Mouse (Mus musculus) forebrain, embryonic 11.5 days (tissue): ENCODE data around the gene Ptges3. TPM values are rescaled to one million over a fixed set of nuclear protein-coding genes. Genes with fewer than 3 reads are reported as not detected.
"Not testable (repeated sequence)": the region's sequence is repeated elsewhere in the genome, so short reads cannot be mapped to it uniquely, and the experiment has no call there.

Source experiments
- ATAC-seq: fragments of 200-750 bp; cut with Nextera tagmentation; replicated peaks from 2 replicates; pipeline ENCODE4 v1.8.0; 2017; ENCODE audit warnings: moderate TSS enrichment; ENCODE audit not compliant: low FRiP score
- DNase-seq: peaks from one replicate; pipeline ENCODE4 v3.0.0-alpha.2; 2017; ENCODE audit warnings: low spot score
- H3K27ac ChIP-seq: fragments of 300-500 bp; sonication (generic); 2 replicates; pipeline ENCODE4 v1.5.1; 2014; ENCODE audit warnings: low read depth, low read length
- H3K27me3 ChIP-seq: fragments of 300-500 bp; sonication (generic); 2 replicates; pipeline ENCODE4 v1.6.1; 2014; ENCODE audit warnings: mild to moderate bottlenecking, low read length, mixed read lengths; ENCODE audit not compliant: control insufficient read depth, insufficient read depth
- H3K36me3 ChIP-seq: fragments of 300-500 bp; sonication (generic); 2 replicates; pipeline ENCODE4 v1.6.1; 2014; ENCODE audit warnings: mild to moderate bottlenecking, low read length, moderate library complexity, mixed read lengths; ENCODE audit not compliant: control insufficient read depth, insufficient read depth
- H3K4me1 ChIP-seq: fragments of 300-500 bp; sonication (generic); replicated peaks from 2 replicates; pipeline ENCODE4 v1.6.1; 2014; ENCODE audit warnings: low read length, mixed read lengths; ENCODE audit not compliant: control insufficient read depth, insufficient read depth
- H3K4me2 ChIP-seq: fragments of 300-500 bp; sonication (generic); 2 replicates; pipeline ENCODE4 v1.6.1; 2014; ENCODE audit warnings: low read depth, mild to moderate bottlenecking, low read length, moderate library complexity, mixed read lengths; ENCODE audit not compliant: severe bottlenecking
- H3K4me3 ChIP-seq: fragments of 300-500 bp; sonication (generic); 2 replicates; pipeline ENCODE4 v1.5.1; 2014; ENCODE audit warnings: low read depth, low read length
- H3K9ac ChIP-seq: fragments of 300-500 bp; sonication (generic); 2 replicates; pipeline ENCODE4 v1.6.1; 2014; ENCODE audit warnings: low read length
- H3K9me3 ChIP-seq: fragments of 300-500 bp; sonication (generic); 2 replicates; pipeline ENCODE4 v1.6.1; 2016; ENCODE audit warnings: low read length, mixed read lengths; ENCODE audit not compliant: control insufficient read depth
- WGBS: fragments of 180-500 bp; shearing (Covaris S2); extraction: QIAGEN DNeasy Blood & Tissue Kit; methylation state at CpG from one replicate; pipeline ENCODE4 v1.1.7; 2014; 5-methylcytosine and 5-hydroxymethylcytosine counted together
- polyA plus RNA-seq: library from polyadenylated mRNA; unstranded; fragments of >200 nt; fragmentation: Nextera tagmentation; extraction: Ambion mirVana; gene quantifications from 2 replicates; pipeline ENCODE4 v1.2.1, GENCODE M21; 2014

Gene Ptges3
- polyA plus RNA-seq, 1 experiment from 2014 or later: 692 TPM

DNA sequence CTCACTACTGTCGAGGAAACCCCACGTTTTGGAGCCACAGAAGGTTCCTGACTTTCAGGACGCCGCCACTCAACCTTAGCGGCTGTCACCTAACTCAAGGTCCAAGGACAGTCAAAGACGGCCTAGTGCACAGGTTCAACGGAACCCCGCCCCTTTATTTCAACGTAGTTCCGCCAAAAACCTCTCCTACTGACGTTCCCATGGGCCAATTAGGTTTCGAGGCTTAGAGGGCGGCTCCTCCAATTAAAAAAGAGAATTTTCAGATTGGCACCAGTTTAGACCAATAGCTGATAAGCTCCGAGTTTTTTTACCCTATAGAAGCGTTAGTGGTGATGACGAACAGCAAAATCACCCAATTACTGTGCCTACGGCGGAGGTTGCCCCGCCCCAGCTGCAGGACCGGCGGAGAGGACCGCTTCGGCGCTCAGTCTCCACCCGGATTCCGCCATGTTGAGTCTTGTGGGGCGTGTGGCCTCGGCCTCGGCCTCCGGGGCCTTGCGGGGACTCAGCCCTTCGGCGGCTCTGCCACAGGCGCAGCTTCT lies 24.2 kb downstream of the Ptges3 start, which contains the start of gene Atp5b:
Gene Atp5b, plus strand, starts transcription at position 394 of the 542 bp plus-strand sequence.
- Histone ChIP-seq H3K4me1 (peaks cover 3% of the 10 kb centered on the region; the same call in 1 of the 2 replicates), H3K27ac (peak within 1 kb of the TSS; percentile 68; the same call in 1 of the 2 replicates), H3K9me3 (no peaks in the 10 kb centered on the region), H3K27me3 (no peaks in the 10 kb centered on the region), H3K9ac (peak within 1 kb of the TSS; percentile 98), H3K36me3 (peaks cover 11% of the 10 kb centered on the region), H3K4me3 (peak within 1 kb of the TSS; percentile 97), H3K4me2 (peak within 1 kb of the TSS; percentile 73)
- DNase-seq: peak; percentile 96
- ATAC-seq: peak; percentile 99
- WGBS: under 1% methylated on average over 34 of the region's 34 CpGs

DNA sequence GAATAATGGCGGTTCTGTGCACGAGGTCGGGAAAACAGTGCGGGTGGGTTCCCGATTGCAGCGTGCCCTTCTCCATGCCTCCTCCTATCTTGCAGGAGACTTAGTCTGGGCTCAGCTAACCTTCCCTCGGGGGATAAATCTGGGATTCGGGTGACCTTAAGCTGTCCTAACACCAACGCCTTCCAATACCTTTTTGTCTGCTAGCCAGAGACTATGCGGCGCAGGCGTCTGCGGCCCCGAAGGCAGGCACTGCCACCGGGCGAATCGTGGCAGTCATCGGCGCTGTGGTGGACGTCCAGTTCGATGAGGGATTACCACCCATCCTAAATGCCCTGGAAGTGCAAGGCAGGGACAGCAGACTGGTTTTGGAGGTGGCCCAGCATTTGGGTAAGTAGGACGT lies 24.9 kb downstream of the Ptges3 start:
- H3K4me2 ChIP-seq: peak overlapping the region; percentile 68
- DNase-seq (peak; percentile 53), ATAC-seq (no peak)
- H3K4me1 ChIP-seq: peaks cover 3% of the 10 kb centered on the region; the same call in 1 of the 2 replicates
- WGBS: 2% methylated on average over 22 of the region's 22 CpGs
- peak overlapping the region; percentile 68; the same call in 1 of the 2 replicates for H3K27ac ChIP-seq
- no peaks in the 10 kb centered on the region for H3K27me3 ChIP-seq
- peaks cover 18% of the 10 kb centered on the region for H3K36me3 ChIP-seq
- peak overlapping the region; percentile 98 for H3K9ac ChIP-seq
- H3K9me3 ChIP-seq: no peaks in the 10 kb centered on the region
- peak overlapping the region; percentile 97 for H3K4me3 ChIP-seq

DNA sequence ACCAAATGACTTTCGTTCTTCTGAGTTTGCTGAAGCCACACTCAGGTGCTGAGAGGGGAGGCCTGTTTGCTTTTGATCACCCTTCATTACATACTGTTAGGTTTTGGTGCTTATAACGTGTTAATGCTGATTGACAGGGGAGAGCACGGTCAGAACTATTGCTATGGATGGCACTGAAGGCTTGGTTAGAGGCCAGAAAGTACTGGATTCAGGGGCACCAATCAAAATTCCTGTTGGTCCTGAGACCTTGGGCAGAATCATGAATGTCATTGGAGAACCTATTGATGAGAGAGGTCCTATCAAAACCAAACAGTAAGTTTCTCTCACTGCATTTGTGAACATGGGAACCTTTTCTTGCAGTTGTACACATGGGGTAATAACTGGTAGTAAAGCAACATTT lies 25.4 kb downstream of the Ptges3 start:
- 13% methylated on average over 3 of the region's 3 CpGs for WGBS
- Histone ChIP-seq H3K4me3 (peak overlapping the region; percentile 97), H3K4me1 (peaks cover 3% of the 10 kb centered on the region; the same call in 1 of the 2 replicates), H3K36me3 (peaks cover 22% of the 10 kb centered on the region), H3K9me3 (no peaks in the 10 kb centered on the region), H3K9ac (peak overlapping the region; percentile 98), H3K27me3 (no peaks in the 10 kb centered on the region), H3K4me2 (peak overlapping the region; percentile 68), H3K27ac (no peak overlapping the region)
- DNase-seq: no peak
- no peak for ATAC-seq

- no peaks in the 10 kb centered on the region for H3K9me3 ChIP-seq
- no peak overlapping the region for H3K27ac ChIP-seq
- 82% methylated on average over 6 of the region's 6 CpGs for WGBS
- DNase-seq: no peak
- peaks cover 9% of the 10 kb centered on the region; the same call in 1 of the 2 replicates for H3K4me1 ChIP-seq
- H3K9ac ChIP-seq: no peak overlapping the region
- no peak overlapping the region for H3K4me3 ChIP-seq
- H3K4me2 ChIP-seq: no peak overlapping the region
- H3K36me3 ChIP-seq: peaks cover 26% of the 10 kb centered on the region
- ATAC-seq: no peak
- no peaks in the 10 kb centered on the region for H3K27me3 ChIP-seq
Measured at GRCm38 (mm10) chr10:128086391-128086790, 27.6 kb downstream of the Ptges3 start.

GRCm38 (mm10) chr10:128087216-128087615 lies 28.5 kb downstream of the Ptges3 start:
- not testable (repeated sequence) for H3K27me3 ChIP-seq, H3K27ac ChIP-seq, ATAC-seq, DNase-seq, H3K4me3 ChIP-seq, H3K9ac ChIP-seq, H3K9me3 ChIP-seq, H3K4me2 ChIP-seq
- peaks cover 17% of the 10 kb centered on the region for H3K4me1 ChIP-seq
- peaks cover 26% of the 10 kb centered on the region for H3K36me3 ChIP-seq
- WGBS: 85% methylated on average over 2 of the region's 2 CpGs

DNA sequence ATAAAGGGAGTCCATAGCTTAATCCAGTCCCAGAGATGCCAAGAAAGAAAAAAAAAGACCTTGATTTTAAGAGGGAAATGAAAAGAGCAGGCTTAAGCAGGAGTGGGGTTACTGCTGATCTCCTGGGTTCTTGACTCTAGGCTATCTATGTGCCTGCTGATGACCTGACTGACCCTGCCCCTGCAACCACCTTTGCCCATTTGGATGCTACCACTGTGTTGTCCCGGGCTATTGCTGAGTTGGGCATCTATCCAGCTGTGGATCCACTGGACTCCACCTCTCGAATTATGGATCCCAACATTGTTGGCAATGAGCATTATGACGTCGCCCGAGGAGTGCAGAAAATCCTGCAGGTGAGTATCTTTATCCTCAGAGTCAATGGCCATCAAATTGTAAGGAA lies 29.4 kb downstream of the Ptges3 start:
- peaks cover 17% of the 10 kb centered on the region for H3K4me1 ChIP-seq
- ATAC-seq (no peak), DNase-seq (no peak)
- H3K4me3 ChIP-seq: no peak overlapping the region
- H3K9me3 ChIP-seq: no peaks in the 10 kb centered on the region
- H3K27ac ChIP-seq: no peak overlapping the region
- H3K36me3 ChIP-seq: peaks cover 26% of the 10 kb centered on the region
- no peak overlapping the region for H3K9ac ChIP-seq
- H3K27me3 ChIP-seq: no peaks in the 10 kb centered on the region
- 97% methylated on average over 5 of the region's 5 CpGs for WGBS
- H3K4me2 ChIP-seq: no peak overlapping the region

GRCm38 (mm10) chr10:128089842-128090241 lies 31.1 kb downstream of the Ptges3 start:
- ATAC-seq (no peak), DNase-seq (no peak)
- Histone ChIP-seq H3K27me3 (no peaks in the 10 kb centered on the region), H3K9me3 (no peaks in the 10 kb centered on the region), H3K27ac (no peak overlapping the region), H3K4me1 (peaks cover 28% of the 10 kb centered on the region), H3K36me3 (peaks cover 26% of the 10 kb centered on the region), H3K4me3 (no peak overlapping the region), H3K4me2 (no peak overlapping the region), H3K9ac (no peak overlapping the region)
- 80% methylated on average over 5 of the region's 5 CpGs for WGBS

GRCm38 (mm10) chr10:128090651-128091563 lies 32.2 kb downstream of the Ptges3 start:
- H3K36me3 ChIP-seq: peaks cover 21% of the 10 kb centered on the region
- H3K9ac ChIP-seq: peak overlapping the region; percentile 78
- WGBS: 12% methylated on average over 14 of the region's 14 CpGs
- peaks cover 28% of the 10 kb centered on the region for H3K4me1 ChIP-seq
- no peaks in the 10 kb centered on the region for H3K9me3 ChIP-seq
- DNase-seq: peak; percentile 92
- H3K4me2 ChIP-seq: peak overlapping the region; percentile 58
- H3K27ac ChIP-seq: peak overlapping the region; percentile 37; the same call in 1 of the 2 replicates
- peak overlapping the region; percentile 79 for H3K4me3 ChIP-seq
- H3K27me3 ChIP-seq: no peaks in the 10 kb centered on the region
- ATAC-seq: peak; percentile 31
